Mouse (Mus musculus) cerebellum, adult 2 months (tissue): ENCODE measurements around the gene Rab9.

Experiments used
- CTCF ChIP-seq: fragments of 200-500 bp; IDR thresholded peaks from 2 replicates; pipeline ENCODE4 v1.5.1; 2011; ENCODE audit warnings: low read depth, mild to moderate bottlenecking, control low read depth, low read length, moderate library complexity, borderline replicate concordance; ENCODE audit not compliant: insufficient read depth
- POLR2A ChIP-seq: fragments of 200-500 bp; IDR thresholded peaks from 2 replicates; pipeline ENCODE4 v1.6.1; 2011; ENCODE audit warnings: low read length, control low read depth, borderline replicate concordance; ENCODE audit not compliant: insufficient read depth

DNA sequence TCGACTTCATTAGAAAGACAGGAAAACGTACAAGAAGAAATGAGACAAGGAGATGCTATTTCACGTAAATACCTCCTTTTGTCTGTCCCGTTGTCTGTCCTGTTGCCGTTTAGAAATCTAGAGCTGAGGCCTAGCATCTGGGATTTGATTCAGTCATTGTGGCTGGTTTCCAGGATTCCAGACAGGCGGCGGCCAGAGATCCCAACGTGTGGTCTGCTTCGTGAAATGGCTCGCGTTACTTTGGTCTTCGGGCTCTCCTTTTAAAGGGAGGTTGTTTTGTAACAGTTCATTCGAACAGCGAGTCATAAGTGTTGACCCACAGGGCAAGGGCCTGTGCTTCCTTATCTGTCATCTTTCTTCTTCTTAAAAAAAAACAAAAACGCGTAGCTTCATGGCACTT, 38.7 kb upstream of the Rab9 start, which contains the start of gene Tceanc:
- TF ChIP-seq CTCF (no peak), POLR2A (no peak)
